Mouse (Mus musculus) hindbrain, embryonic 15.5 days (tissue): Measurements from ENCODE around the gene Fbxl14. TPM values are rescaled to one million over a fixed set of nuclear protein-coding genes. Genes with fewer than 3 reads are reported as not detected.

ENCODE experiments used
- ATAC-seq: fragments of 200-750 bp; cut with Nextera tagmentation; 2 replicates; pipeline ENCODE4 v1.8.0; 2017; ENCODE audit warnings: low read depth, moderate number of reproducible peaks, moderate TSS enrichment; ENCODE audit not compliant: low FRiP score
- H3K27ac ChIP-seq: fragments of 300-500 bp; sonication (generic); replicated peaks from 2 replicates; pipeline ENCODE4 v1.5.1; 2015; ENCODE audit warnings: mild to moderate bottlenecking, inconsistent platforms
- H3K27me3 ChIP-seq: fragments of 300-500 bp; sonication (generic); 2 replicates; pipeline ENCODE4 v1.6.1; 2015; ENCODE audit warnings: control low read depth, inconsistent platforms
- H3K36me3 ChIP-seq: fragments of 300-500 bp; sonication (generic); 2 replicates; pipeline ENCODE4 v1.6.1; 2015; ENCODE audit warnings: control low read depth, inconsistent platforms
- H3K4me1 ChIP-seq: fragments of 300-500 bp; sonication (generic); replicated peaks from 2 replicates; pipeline ENCODE4 v1.6.1; 2015; ENCODE audit warnings: control low read depth, inconsistent platforms
- H3K4me2 ChIP-seq: fragments of 300-500 bp; sonication (generic); 2 replicates; pipeline ENCODE4 v1.6.1; 2015; ENCODE audit warnings: moderate library complexity, mild to moderate bottlenecking, inconsistent platforms
- H3K4me3 ChIP-seq: fragments of 300-500 bp; sonication (generic); 2 replicates; pipeline ENCODE4 v1.5.1; 2015; ENCODE audit warnings: mild to moderate bottlenecking, inconsistent platforms
- H3K9ac ChIP-seq: fragments of 300-500 bp; sonication (generic); 2 replicates; pipeline ENCODE4 v1.6.1; 2015; ENCODE audit warnings: inconsistent platforms
- H3K9me3 ChIP-seq: fragments of 300-500 bp; sonication (generic); 2 replicates; pipeline ENCODE4 v1.6.1; 2016; ENCODE audit warnings: control low read depth, inconsistent platforms
- WGBS: fragments of 180-500 bp; shearing (Covaris S2); methylation state at CpG from one replicate; pipeline ENCODE4 v1.1.7; 2015; 5-methylcytosine and 5-hydroxymethylcytosine counted together
- polyA plus RNA-seq: library from polyadenylated mRNA; unstranded; fragments of >200 nt; fragmentation: Nextera tagmentation; extraction: Ambion mirVana; gene quantifications from 2 replicates; pipeline ENCODE4 v1.2.1, GENCODE M21; 2015

Fbxl14 gene
- polyA plus RNA-seq, 1 experiment from 2014 or later, result 2.3 TPM

DNA sequence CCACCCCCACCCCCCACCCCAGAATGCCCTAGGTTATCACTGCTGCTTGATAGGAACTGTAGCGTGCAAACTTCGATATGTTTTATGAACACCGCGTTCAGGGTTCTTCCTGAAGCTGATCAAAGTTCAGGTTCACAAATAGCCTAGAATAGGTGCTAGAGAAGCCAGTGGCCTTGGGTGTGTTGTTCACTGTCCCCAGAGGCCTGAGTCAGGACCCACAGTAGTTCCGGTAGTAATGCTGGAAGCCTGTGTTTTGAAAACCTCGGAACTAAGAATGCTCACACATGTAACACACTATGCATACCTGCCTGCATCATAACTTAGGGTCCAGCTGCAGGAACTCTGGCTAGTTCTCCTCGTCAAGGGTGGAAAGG lies 7.6 kb downstream of the Fbxl14 start:
- Histone ChIP-seq H3K4me1 (peaks cover 44% of the 10 kb centered on the region), H3K27me3 (no peaks in the 10 kb centered on the region), H3K4me2 (no peak overlapping the region), H3K9ac (no peak overlapping the region), H3K9me3 (no peaks in the 10 kb centered on the region), H3K36me3 (0 out of 2 replicates have a peak, but pooled peaks cover 3% of the 10 kb centered on the region), H3K4me3 (no peak overlapping the region), H3K27ac (no peak overlapping the region)
- ATAC-seq, result no peak
- WGBS, result 94% methylated on average over 7 of the region's 7 CpGs

DNA sequence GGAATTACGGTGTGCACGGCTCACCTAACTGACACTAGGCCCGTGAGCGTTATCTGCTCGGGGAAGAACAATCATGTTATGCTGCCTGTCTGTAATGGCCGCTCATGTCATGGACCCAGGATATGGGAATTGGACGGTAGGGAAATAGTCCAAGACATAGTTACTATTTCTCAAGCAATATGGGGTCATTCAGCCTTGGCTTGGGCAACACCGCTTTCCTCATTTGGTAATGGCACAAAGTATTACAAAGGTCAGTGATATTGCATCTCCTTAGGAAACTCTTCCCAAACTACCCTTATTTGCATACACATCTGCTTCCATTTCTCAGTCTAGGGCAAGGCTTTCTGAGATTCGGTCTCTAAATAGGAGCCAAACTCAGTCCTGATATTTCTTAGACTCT lies 8.2 kb downstream of the Fbxl14 start:
- no peak overlapping the region for H3K4me3 ChIP-seq
- peaks cover 45% of the 10 kb centered on the region for H3K4me1 ChIP-seq
- ATAC-seq, result no peak
- 93% methylated on average over 9 of the region's 9 CpGs for WGBS
- H3K36me3 ChIP-seq, result 0 out of 2 replicates have a peak, but pooled peaks cover 3% of the 10 kb centered on the region
- H3K9ac ChIP-seq, result no peak overlapping the region
- H3K9me3 ChIP-seq, result no peaks in the 10 kb centered on the region
- H3K27ac ChIP-seq, result no peak overlapping the region
- no peaks in the 10 kb centered on the region for H3K27me3 ChIP-seq
- no peak overlapping the region for H3K4me2 ChIP-seq

DNA sequence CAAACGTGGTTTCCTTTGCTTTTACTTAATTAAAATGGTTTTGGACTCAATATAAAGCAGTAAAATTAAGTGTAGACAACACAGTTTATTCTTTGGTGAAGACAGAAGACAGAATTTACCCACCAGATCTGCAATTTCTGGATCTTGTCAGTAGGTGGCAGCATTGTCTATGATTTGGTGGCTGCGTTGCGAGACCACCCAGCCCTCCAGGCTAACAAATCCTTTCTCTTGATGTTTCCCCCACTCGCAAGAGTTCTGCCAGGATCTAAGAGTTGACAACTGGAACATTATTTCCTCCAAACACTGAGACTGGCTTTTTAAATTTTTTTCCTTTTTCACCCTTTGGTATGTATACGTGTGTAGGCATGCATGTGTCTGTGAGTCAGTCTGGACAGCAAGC lies 10.3 kb downstream of the Fbxl14 start:
- peak; percentile 17; the same call in 1 of the 2 replicates for ATAC-seq

DNA sequence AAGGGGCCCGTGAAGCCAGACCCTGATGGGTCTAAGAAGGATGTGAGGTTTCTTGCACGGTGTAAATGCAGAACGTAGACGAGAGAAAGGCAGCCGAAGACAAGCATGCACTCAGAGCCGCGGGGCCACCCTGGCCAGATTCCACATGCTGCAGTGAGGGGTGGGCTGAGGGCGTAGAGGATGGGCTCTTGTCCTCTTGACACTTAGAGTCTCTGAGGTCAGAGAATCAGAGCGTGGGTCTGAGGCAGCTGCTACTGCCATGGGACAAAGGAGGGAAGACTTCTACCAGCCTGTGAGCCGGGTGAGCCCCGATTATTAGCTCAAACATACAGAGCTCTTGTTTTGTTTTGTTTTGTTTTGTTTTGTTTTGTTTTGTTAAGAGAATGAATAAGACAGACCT lies 11.1 kb downstream of the Fbxl14 start:
- Histone ChIP-seq H3K4me1 (peaks cover 24% of the 10 kb centered on the region), H3K27ac (no peak overlapping the region), H3K4me3 (0 out of 2 replicates have a peak overlapping the region, but pooled peaks have one; percentile 8), H3K36me3 (no peaks in the 10 kb centered on the region), H3K9ac (no peak overlapping the region), H3K27me3 (no peaks in the 10 kb centered on the region), H3K9me3 (no peaks in the 10 kb centered on the region), H3K4me2 (peak overlapping the region; percentile 43)
- 7% methylated on average over 11 of the region's 11 CpGs for WGBS
- ATAC-seq, result peak; percentile 19; the same call in 1 of the 2 replicates

More for the DNA sequence above, 10.3 kb downstream of the Fbxl14 start:
- Histone ChIP-seq H3K36me3 (no peaks in the 10 kb centered on the region), H3K4me1 (peaks cover 25% of the 10 kb centered on the region), H3K27ac (no peak overlapping the region), H3K27me3 (no peaks in the 10 kb centered on the region), H3K4me3 (no peak overlapping the region), H3K9me3 (no peaks in the 10 kb centered on the region), H3K4me2 (peak overlapping the region; percentile 21; the same call in 1 of the 2 replicates), H3K9ac (no peak overlapping the region)
- 13% methylated on average over 5 of the region's 5 CpGs for WGBS

DNA sequence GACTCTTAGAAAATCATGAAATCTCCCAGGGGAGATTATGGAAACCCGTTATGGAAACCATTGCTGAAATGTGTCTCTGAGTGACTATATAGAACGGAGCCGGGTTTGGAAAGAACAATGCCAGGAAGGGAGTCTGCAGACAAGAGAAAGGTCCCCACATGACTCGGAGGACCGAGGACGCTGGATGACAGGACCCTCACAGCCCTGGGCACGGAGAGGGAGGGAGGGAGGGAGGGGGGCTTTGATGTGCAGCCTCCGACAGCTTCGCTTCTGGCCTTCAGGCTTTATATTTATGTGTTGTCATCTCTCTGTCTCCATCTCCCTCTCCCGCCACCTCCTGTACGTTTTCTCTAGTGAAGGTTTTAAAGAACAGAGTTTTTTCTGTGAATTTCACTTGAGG lies 11.5 kb downstream of the Fbxl14 start:
- no peaks in the 10 kb centered on the region for H3K27me3 ChIP-seq
- H3K4me3 ChIP-seq, result 0 out of 2 replicates have a peak overlapping the region, but pooled peaks have one; percentile 8
- peaks cover 24% of the 10 kb centered on the region for H3K4me1 ChIP-seq
- H3K27ac ChIP-seq, result no peak overlapping the region
- no peaks in the 10 kb centered on the region for H3K9me3 ChIP-seq
- no peaks in the 10 kb centered on the region for H3K36me3 ChIP-seq
- H3K4me2 ChIP-seq, result peak overlapping the region; percentile 43
- no peak for ATAC-seq
- H3K9ac ChIP-seq, result 0 out of 2 replicates have a peak overlapping the region, but pooled peaks have one; percentile 2
- 15% methylated on average over 11 of the region's 11 CpGs for WGBS

DNA sequence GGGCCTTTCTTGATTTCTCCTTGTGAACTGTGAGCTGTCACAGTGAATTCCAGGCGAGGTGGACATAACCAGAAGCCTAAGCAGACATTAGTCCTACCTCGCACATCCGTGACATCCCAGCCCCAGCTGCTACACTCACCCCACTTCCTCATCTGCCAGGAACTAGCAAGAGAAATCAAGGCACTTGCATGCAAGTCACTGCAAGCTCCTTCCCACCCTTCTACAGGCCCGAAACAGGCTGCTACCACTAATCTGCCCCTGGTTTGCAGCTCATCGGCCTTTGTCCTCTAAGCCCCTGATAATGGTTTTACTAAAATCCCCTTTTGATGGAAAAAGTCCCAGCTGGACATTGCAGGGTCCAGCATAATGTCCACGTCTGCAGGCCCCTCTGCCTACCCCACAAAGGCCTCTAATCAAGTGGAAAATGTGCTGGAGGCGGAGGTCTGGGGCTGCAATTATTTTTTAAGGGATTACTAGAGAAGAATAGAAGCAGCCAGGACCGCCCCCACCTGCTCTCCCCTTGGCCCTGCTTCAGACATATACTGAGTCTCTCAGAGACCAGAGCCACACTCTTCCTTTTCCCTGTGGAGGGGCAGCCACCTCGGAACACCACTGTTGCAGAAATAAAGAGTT lies 12.6 kb downstream of the Fbxl14 start:
- no peak overlapping the region for H3K9ac ChIP-seq
- no peak overlapping the region for H3K4me2 ChIP-seq
- H3K9me3 ChIP-seq, result no peaks in the 10 kb centered on the region
- H3K27me3 ChIP-seq, result no peaks in the 10 kb centered on the region
- no peak overlapping the region for H3K27ac ChIP-seq
- ATAC-seq, result no peak
- 37% methylated on average over 9 of the region's 9 CpGs for WGBS
- H3K4me3 ChIP-seq, result no peak overlapping the region
- no peaks in the 10 kb centered on the region for H3K36me3 ChIP-seq
- H3K4me1 ChIP-seq, result peaks cover 24% of the 10 kb centered on the region

DNA sequence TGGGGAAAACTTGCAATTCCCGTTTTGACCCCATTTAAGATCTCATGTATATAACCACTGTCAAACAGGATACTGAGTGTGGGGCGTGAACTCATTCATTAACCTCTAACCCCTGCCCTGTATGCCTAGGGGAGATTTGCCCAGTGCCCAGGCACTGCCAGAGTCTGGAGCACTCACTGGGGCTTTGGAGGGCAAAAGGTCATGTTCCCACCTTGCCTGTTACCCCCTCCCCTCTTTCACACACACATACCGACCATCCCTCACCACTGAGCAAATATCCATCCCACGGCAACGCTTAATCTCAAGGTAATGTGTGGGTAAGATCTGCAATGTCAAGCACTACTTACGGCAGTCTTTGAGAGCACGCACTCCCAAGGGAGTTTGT lies 13.2 kb downstream of the Fbxl14 start:
- 0 out of 2 replicates have a peak, but pooled peaks have one; percentile 7 for ATAC-seq
- Histone ChIP-seq H3K4me3 (no peak overlapping the region), H3K27me3 (no peaks in the 10 kb centered on the region), H3K27ac (no peak overlapping the region), H3K36me3 (no peaks in the 10 kb centered on the region), H3K9me3 (no peaks in the 10 kb centered on the region), H3K4me1 (peaks cover 24% of the 10 kb centered on the region), H3K4me2 (no peak overlapping the region), H3K9ac (no peak overlapping the region)
- 23% methylated on average over 7 of the region's 7 CpGs for WGBS

DNA sequence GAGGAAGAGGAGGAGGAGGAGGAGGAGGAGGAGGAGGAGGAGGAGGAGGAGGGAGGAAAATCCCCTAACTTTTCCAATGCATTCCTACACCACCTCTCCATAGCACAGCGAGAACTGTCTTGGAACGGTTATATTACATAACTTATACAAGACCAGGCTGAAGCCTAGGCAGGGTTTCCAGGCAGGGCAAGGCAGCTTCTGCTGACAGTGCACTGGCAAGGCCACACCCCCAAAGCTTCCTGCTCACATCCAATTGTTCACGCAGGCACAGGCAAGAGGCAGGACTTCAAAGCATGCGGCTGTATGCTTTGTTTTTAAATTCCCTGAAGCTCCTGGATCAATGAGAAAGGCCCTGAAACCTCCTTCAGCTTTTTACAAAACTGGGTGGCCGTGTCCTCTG lies 19.8 kb downstream of the Fbxl14 start:
- no peak overlapping the region for H3K9ac ChIP-seq
- H3K27me3 ChIP-seq, result no peaks in the 10 kb centered on the region
- no peaks in the 10 kb centered on the region for H3K4me1 ChIP-seq
- H3K4me3 ChIP-seq, result no peak overlapping the region
- no peak overlapping the region for H3K4me2 ChIP-seq
- H3K9me3 ChIP-seq, result no peaks in the 10 kb centered on the region
- WGBS, result 21% methylated on average over 5 of the region's 5 CpGs
- ATAC-seq, result no peak
- H3K27ac ChIP-seq, result no peak overlapping the region
- H3K36me3 ChIP-seq, result no peaks in the 10 kb centered on the region

DNA sequence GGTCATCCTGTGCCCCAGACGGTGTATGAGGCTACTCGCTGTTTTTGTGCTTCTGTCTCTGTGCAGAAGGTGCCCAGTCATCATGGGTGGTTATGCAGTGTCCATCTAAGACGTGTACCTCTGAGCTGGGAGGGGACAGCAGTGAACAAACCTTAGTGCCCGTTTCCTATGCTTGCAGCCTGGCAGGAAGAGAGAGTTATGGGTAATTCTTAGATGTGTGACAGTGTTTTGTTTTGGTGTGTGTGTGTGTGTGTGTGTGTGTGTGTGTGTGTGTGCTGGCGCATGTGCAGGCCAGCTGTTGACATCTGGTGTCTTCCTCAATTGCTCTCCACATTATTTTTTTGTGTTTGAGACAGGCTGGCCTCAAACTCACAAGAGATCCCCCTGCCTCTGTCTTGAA lies 20.6 kb downstream of the Fbxl14 start:
- Histone ChIP-seq H3K27me3 (no peaks in the 10 kb centered on the region), H3K36me3 (no peaks in the 10 kb centered on the region), H3K27ac (no peak overlapping the region), H3K4me2 (no peak overlapping the region), H3K4me1 (no peaks in the 10 kb centered on the region), H3K4me3 (no peak overlapping the region), H3K9ac (no peak overlapping the region), H3K9me3 (no peaks in the 10 kb centered on the region)
- WGBS, result 66% methylated on average over 5 of the region's 5 CpGs
- ATAC-seq, result no peak

DNA sequence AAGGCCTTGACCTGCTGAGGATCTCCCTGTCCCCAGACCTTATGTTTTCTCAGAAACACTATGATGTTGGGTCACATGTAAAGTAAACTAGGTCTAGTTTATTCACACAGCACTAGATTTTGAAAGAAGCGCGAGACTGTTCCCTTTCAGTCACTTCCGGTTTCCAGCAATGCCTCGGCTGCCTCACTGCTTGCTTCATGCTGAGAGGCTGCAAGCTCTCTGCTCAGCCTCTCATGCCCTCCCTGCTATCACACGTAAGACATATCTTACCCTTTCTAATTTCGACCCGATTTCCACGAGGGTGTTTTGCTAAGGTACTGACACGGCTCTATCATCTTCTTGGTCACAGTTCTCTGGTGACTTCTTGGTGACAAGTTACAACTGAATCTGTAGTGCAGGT lies 22.6 kb downstream of the Fbxl14 start:
- H3K4me2 ChIP-seq, result no peak overlapping the region
- no peaks in the 10 kb centered on the region for H3K4me1 ChIP-seq
- no peaks in the 10 kb centered on the region for H3K9me3 ChIP-seq
- no peak overlapping the region for H3K9ac ChIP-seq
- H3K36me3 ChIP-seq, result no peaks in the 10 kb centered on the region
- no peak for ATAC-seq
- H3K27me3 ChIP-seq, result no peaks in the 10 kb centered on the region
- 49% methylated on average over 9 of the region's 9 CpGs for WGBS
- H3K27ac ChIP-seq, result no peak overlapping the region
- no peak overlapping the region for H3K4me3 ChIP-seq

DNA sequence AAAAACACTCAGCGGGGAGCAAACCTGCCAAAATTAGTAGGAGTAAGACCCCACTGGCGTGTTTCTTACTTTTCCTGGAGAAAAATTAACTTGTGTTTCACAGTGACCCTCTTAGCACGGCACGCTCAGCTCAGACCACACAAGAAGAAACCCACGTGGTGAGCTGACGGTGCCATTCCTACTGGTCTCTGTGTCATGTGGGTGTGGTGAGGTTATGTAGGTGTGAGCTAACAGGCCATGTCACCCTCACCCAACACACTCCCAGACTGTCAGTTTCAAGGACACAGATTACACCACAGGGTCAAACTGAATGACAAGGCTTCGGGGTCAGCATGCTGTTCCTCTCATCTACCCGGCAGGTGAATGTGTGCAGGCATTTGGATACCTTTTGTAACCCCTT lies 25.3 kb downstream of the Fbxl14 start:
- no peak for ATAC-seq
- Histone ChIP-seq H3K4me2 (no peak overlapping the region), H3K9me3 (no peaks in the 10 kb centered on the region), H3K27ac (no peak overlapping the region), H3K9ac (no peak overlapping the region), H3K4me3 (no peak overlapping the region), H3K36me3 (no peaks in the 10 kb centered on the region), H3K4me1 (no peaks in the 10 kb centered on the region), H3K27me3 (no peaks in the 10 kb centered on the region)
- 88% methylated on average over 8 of the region's 8 CpGs for WGBS

DNA sequence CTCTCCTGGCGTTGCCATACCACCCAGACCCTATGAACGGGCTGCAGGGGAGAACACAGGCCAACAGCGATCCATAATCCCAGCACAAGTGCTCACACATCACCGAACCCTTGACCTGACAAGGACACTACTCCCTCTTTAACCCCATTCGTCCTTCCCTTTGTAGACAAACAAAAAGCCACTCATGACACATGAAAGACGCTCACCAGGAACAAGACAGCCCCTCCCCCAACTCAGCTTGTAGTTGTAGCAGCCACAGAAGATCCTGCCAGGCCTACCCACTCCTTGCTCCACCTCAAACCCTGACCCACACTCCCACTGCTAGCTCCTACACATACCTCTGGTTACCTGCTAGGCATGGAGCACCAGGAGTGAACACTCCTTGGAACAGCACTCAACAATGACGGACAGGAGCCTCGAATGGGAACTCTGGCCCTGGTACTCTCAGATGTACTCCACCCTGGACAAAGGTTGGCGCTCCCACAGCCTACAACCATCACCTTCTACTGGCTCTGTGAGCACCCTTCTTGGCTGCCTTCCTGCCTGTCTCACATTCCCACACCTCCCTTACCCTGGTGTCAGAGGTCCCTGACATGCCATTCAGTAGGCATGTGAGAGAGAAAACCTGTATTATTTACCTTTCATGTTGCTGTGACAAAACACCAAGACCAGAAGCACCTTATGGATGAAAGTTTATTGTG lies 26.2 kb downstream of the Fbxl14 start:
- H3K9me3 ChIP-seq, result no peaks in the 10 kb centered on the region
- 50% methylated on average over 9 of the region's 9 CpGs for WGBS
- H3K36me3 ChIP-seq, result no peaks in the 10 kb centered on the region
- H3K4me2 ChIP-seq, result no peak overlapping the region
- H3K9ac ChIP-seq, result no peak overlapping the region
- H3K4me1 ChIP-seq, result no peaks in the 10 kb centered on the region
- H3K27me3 ChIP-seq, result no peaks in the 10 kb centered on the region
- H3K27ac ChIP-seq, result no peak overlapping the region
- no peak overlapping the region for H3K4me3 ChIP-seq
- no peak for ATAC-seq
